Mouse (Mus musculus): ENCODE measurements around the gene S100a5. TPM values are rescaled to one million over a fixed set of nuclear protein-coding genes. Genes with fewer than 3 reads are reported as not detected.

S100a5 gene
- total RNA-seq, 2 experiments from 2014 or later, result not detected

DNA sequence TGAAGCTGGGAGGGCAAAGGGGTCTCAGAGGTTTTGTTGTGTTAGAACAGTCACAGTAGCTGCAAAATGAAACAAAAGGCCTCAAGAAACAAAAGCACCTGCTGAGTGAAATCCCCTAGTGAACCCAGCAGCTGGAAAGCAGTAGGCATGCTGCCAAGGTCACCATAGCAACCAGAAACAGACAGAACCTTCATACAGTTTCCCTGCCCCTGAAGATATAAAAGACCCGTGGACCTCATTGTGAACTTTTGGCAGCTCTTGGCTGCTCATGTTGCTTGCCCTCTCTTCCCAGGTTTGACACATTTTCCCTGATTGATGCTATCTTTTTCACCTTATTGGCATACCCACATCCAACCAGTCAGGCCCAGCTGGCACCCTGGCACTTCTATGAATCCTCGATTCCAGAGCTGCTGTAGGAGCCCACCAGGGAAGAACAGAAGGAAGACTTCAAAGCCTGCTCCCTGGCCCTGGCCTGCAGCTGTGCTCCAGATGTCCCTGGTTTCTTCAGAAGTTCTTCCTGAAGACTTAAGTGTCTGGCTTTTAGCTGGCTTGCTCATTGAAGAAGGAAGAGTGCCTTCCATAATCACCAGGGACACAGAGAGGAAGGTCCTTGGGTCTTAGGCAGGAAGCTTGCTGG lies 15.2 kb downstream of the S100a5 start:
- ATAC-seq (replicated peaks; ENCODE audit: poor library complexity), result no peak

DNA sequence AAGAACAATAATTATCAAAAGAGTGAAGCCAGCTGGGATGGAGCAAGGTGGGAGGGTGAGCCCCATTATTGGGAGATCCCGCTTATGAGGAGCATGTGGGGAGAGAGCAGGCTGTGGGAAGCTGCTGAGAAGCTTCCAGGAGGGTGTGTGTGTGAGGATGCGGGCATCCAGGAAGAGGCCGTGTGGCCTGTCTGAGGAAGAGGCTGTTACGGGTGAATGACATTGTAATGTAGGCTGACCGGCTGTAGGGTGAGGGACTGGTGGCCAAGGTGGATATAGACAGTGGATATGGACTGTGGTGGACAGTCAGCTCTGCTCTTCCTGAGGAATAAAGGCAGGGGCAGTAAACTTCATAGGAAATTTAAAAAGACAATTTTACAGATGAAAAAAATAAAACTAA lies 17.2 kb downstream of the S100a5 start:
- ATAC-seq (replicated peaks; ENCODE audit: poor library complexity), result no peak

DNA sequence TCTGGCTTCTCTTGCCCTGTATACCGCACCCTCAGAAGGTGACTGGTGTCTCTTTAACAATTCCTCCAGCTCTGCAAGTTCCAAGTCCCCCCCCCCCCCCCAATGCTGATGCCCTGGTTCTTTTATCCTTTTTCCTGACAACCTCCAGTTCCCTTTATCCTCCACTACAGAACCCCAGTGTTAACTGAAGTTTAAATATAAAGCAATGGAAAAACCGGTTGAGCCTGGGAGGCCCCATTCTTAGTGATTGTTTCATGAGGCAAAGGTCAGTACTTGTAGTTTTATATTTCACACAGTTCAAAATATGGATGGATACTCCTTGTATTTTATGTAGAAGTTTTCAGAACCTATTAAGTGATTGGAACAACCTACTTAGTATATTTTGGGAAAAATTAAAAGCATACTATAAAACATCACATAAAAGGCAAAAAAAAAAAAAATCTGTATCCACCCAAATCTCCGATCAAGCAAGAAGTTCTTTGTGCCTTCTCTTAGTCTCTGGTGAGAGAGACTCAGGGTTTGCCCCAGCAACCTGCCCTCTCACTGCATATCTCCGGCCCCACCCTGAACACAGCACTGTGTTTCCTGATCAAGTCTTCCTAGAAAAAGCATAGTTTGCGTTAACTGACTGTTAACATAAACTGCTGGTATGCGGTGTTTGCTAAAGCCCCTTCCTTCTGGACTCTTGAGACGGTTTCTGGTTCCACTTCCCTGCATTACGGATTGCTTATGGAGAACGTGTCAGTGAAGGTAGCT lies 18.1 kb downstream of the S100a5 start:
- ATAC-seq (replicated peaks; ENCODE audit: poor library complexity), result no peak

DNA sequence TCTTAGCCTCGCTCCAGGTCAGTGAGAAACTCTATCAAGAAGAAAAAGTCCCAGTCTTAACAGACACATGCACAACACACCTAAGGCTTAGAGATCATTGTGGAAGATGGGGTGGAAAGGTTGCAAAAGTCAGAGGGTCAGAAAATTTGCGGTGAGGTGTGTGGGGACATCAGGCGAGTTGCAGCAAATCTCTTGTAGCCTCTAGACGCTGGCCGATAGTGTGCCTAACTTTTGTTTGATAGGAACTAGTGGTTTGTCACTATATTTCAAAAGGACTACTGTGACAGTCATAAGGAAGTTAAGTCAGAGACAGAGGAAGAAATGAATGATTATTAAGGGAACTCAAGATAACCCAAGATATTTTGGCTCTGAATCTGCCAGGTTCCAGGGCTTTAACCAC lies 19.0 kb downstream of the S100a5 start:
- peak; percentile 47 for ATAC-seq (replicated peaks; ENCODE audit: poor library complexity)

- peak; percentile 61 for ATAC-seq (replicated peaks; ENCODE audit: poor library complexity)
These were observed 19.5 kb downstream of the S100a5 start for GRCm38 (mm10) chr3:90627807-90628206.

- no peak for ATAC-seq (replicated peaks; ENCODE audit: poor library complexity)
These were observed 21.0 kb downstream of the S100a5 start for GRCm38 (mm10) chr3:90629298-90629697.

- peak; percentile 54 for ATAC-seq (replicated peaks; ENCODE audit: poor library complexity)
These were observed 23.7 kb downstream of the S100a5 start for GRCm38 (mm10) chr3:90631984-90632383.

- ATAC-seq (replicated peaks; ENCODE audit: poor library complexity), result no peak
These were observed 30.4 kb downstream of the S100a5 start for GRCm38 (mm10) chr3:90638511-90639275.

GRCm38 (mm10) chr3:90639511-90640154 lies 31.3 kb downstream of the S100a5 start:
- ATAC-seq (replicated peaks; ENCODE audit: poor library complexity), result peak; percentile 85

- no peak for ATAC-seq (replicated peaks; ENCODE audit: poor library complexity)
These were observed 32.7 kb downstream of the S100a5 start for GRCm38 (mm10) chr3:90640981-90641380.

- ATAC-seq (replicated peaks; ENCODE audit: poor library complexity), result peak; percentile 79
These were observed 35.9 kb downstream of the S100a5 start for GRCm38 (mm10) chr3:90644220-90644619.

DNA sequence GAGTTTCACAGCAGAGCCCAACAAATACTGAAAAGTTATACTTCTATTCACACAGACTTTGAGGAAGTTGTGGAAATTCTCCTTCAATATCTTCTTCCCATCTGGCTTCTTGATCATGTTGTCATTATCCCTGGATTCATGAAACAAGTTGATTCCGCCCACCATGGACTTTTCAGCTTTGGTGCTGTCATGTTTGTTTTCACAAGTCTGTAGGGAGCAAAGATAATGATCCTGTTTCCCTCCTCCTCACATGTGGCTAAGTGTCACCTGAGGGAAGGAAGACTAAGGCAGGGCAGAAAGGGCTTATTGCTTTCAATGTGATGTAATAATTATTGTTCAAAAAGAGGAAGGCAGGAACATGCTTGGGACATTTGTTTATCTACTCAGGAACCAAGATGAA lies 39.0 kb downstream of the S100a5 start:
- 0 out of 2 replicates have a peak, but pooled peaks have one; percentile 48 for ATAC-seq (replicated peaks; ENCODE audit: poor library complexity)

GRCm38 (mm10) chr3:90648981-90649380 lies 40.7 kb downstream of the S100a5 start:
- no peak for ATAC-seq (replicated peaks; ENCODE audit: poor library complexity)

DNA sequence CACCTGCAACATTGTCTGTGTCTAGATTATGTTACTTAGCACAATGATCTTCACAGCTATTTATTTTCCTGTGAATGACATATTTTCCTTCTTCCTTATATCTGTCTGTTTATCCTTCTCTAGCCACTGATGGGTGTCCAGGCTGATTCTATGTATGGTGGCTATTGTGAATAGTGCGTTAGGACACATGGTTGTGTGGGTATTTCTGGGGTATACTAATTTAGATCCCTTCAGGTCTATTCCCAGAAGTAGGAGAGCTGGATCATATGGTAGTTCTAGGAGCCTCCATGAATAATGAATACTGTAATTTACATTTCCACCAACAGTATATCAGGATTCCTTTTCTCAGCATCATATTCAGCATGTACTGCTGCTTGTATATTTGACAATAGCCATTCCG lies 41.5 kb downstream of the S100a5 start:
- ATAC-seq (replicated peaks; ENCODE audit: poor library complexity), result no peak

DNA sequence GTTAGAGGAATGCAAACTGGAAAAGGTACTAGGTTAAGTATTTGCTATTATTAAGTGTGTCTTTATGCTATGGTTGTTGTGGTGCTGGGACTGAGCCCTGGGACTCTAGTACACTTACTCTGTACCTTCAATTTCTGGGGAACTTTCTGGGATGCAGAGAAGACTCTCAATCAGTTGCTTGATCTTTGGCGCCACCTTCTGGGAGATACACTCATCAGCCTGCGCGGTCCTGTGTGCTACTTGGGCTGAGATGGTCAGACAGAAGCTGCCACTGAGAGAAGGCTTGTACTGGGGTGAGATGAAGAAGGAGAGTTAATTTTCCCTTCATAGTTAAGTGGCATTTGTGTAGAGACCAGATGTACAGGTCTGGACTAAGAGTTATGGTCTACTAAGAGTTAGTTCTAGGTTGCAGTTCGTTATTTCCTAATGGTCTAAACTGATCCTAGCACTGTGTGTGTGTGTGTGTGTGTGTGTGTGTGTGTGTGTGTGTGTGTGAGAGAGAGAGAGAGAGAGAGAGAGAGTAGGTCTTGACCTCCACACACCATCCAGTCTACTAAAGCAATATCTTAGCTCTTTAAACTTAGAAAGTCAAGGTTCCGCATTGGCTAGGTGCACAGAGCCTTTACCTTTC lies 44.7 kb downstream of the S100a5 start:
- peak; percentile 71 for ATAC-seq (replicated peaks; ENCODE audit: poor library complexity)

DNA sequence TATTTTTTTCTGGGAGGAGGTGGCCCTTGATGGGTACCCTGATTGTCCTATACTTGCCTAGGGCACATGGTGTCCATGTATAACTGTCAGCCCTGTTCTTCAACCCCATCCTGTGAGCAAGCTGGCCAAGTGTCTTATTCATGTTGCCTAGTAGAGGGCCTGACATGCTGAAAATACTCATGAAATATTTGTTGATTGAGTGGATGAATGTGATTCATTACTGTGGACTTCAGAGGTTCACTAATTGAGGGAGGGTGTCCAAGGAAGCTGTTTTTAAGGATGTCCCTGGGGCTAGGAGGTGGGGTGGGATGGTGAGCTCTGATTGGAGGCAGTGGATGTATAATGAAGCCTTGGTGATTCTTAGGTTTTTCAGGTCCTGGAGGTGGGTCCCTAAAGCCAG lies 45.4 kb downstream of the S100a5 start, which contains the start of gene S100a7a:
Gene S100a7a (plus strand): TSS at position 301 of the 400 bp plus-strand sequence.
- ATAC-seq (replicated peaks; ENCODE audit: poor library complexity), result no peak

- ATAC-seq (replicated peaks; ENCODE audit: poor library complexity), result peak; percentile 53
These were observed 49.1 kb downstream of the S100a5 start for GRCm38 (mm10) chr3:90657405-90657804.

GRCm38 (mm10) chr3:90659364-90660044 lies 51.2 kb downstream of the S100a5 start:
- ATAC-seq (replicated peaks; ENCODE audit: poor library complexity), result peak; percentile 78
